Mouse (Mus musculus): ENCODE results near the gene Tent4b. TPM values are rescaled to one million over a fixed set of nuclear protein-coding genes. Genes with fewer than 3 reads are reported as not detected.

The Tent4b gene
- polyA plus RNA-seq, 1 experiment from 2014 or later = 3.6 TPM

GRCm38 (mm10) chr8:88266170-88266800, 67.3 kb downstream of the Tent4b start:
- Histone ChIP-seq H3K4me2 (replicated peaks; ENCODE audit: low read depth) (no peak overlapping the region), H3K4me3 (ENCODE audit: low read depth, low read length) (no peak overlapping the region), H3K4me1 (replicated peaks; ENCODE audit: control insufficient read depth, insufficient read depth) (no peaks in the 10 kb centered on the region; the same call in 1 of the 2 replicates), H3K9me3 (ENCODE audit: control insufficient read depth, low read length) (no peaks in the 10 kb centered on the region), H3K36me3 (ENCODE audit: control insufficient read depth, insufficient read depth, low read length) (no peaks in the 10 kb centered on the region), H3K27ac (replicated peaks) (no peak overlapping the region), H3K27me3 (ENCODE audit: control insufficient read depth, insufficient read depth, low read length) (no peaks in the 10 kb centered on the region), H3K9ac (ENCODE audit: low read length) (no peak overlapping the region)
- peak; percentile 79 for DNase-seq (ENCODE audit: low spot score)
- 46% methylated on average over 10 of the region's 10 CpGs for WGBS
- TF ChIP-seq CTCF (IDR thresholded peaks at IDR 0.05; ENCODE audit: low read depth) = peak; percentile 89
- no peak for TF ChIP-seq EP300 (optimal IDR thresholded peaks at IDR 0.05)
- ATAC-seq (ENCODE audit: low FRiP score, low TSS enrichment) = no peak

DNA sequence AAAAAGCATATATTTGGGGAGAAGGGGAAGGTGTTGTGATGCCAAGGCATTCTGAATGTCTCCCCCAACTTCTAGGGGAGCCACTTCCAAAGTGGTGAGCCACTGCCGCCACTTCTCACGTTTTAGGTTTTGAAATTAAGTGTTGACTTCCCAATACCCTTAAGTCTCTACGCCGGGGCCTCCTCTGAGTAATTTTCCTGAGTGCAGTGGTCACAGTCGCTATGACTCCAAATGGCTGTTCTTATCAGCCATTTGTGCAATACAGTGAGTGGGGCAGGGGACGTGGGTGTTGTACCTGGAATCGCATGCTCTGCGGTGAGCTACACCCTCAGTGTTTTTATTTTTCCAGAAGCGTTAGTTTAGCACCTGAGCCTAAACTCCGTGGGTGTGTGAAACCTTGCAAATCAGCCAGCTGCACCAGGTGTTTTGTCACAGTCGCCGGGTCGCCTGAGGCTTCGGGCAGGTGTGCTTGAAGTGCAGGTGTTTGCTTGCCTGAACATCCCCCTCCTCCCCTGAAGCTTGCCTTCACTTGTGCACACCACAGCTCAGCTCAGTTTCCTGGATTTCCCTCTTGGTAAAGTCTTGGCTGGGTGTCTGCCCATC, 67.9 kb downstream of the Tent4b start:
- DNase-seq (ENCODE audit: low spot score) = no peak
- H3K27ac ChIP-seq (replicated peaks) = no peak overlapping the region

DNA sequence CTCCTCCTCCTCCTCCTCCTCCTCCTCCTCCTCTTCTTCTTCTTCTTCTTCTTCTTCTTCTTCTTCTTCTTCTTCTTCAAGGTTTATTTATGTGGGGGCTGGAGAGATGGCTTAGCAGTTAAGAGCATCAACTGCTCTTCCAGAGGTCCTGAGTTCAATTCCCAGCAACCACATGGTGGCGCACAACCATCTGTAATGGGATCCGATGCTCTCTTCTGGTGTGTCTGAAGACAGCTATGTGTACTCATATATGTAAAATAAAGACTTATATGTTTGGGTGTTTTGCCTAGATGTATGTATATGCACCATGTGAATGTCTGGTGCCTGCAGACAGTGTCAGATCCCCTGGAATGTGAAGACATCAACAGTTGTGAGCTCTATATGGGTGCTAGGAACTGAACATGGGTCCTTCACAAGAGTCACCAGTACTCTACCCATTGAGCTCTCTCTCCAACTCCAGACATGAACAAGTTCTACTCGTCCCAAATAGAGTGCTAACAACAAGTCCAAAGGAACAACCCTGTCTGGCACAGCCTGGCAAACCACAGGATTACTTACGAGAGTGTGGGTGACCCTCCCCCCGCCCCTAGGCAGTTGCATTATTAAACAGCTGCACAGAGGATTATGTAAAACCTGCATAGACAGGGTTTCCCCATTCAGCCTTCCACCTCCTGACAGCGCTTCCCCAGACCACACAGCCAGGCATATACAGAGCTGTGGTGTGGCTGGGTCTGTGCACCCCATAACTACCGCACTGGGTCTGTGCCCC, 70.3 kb downstream of the Tent4b start:
- Histone ChIP-seq H3K4me2 (replicated peaks; ENCODE audit: low read depth) (no peak overlapping the region), H3K4me1 (replicated peaks; ENCODE audit: control insufficient read depth, insufficient read depth) (peaks cover 5% of the 10 kb centered on the region), H3K9me3 (ENCODE audit: control insufficient read depth, low read length) (no peaks in the 10 kb centered on the region), H3K27me3 (ENCODE audit: control insufficient read depth, insufficient read depth, low read length) (no peaks in the 10 kb centered on the region), H3K9ac (ENCODE audit: low read length) (no peak overlapping the region), H3K4me3 (ENCODE audit: low read depth, low read length) (no peak overlapping the region), H3K27ac (replicated peaks) (no peak overlapping the region), H3K36me3 (ENCODE audit: control insufficient read depth, insufficient read depth, low read length) (no peaks in the 10 kb centered on the region)
- 51% methylated on average over 7 of the region's 7 CpGs for WGBS
- ATAC-seq (ENCODE audit: low FRiP score, low TSS enrichment) (no peak), DNase-seq (ENCODE audit: low spot score) (no peak)
- TF ChIP-seq EP300 (optimal IDR thresholded peaks at IDR 0.05) = no peak
- peak; percentile 49; the same call in 1 of the 2 replicates for TF ChIP-seq CTCF (IDR thresholded peaks at IDR 0.05; ENCODE audit: low read depth)

More for the DNA sequence above, 67.9 kb downstream of the Tent4b start:
- no peaks in the 10 kb centered on the region; the same call in 1 of the 2 replicates for H3K4me1 ChIP-seq (replicated peaks; ENCODE audit: control insufficient read depth, insufficient read depth)
- H3K27me3 ChIP-seq (ENCODE audit: control insufficient read depth, insufficient read depth, low read length) = no peaks in the 10 kb centered on the region
- no peaks in the 10 kb centered on the region for H3K36me3 ChIP-seq (ENCODE audit: control insufficient read depth, insufficient read depth, low read length)
- no peak overlapping the region for H3K4me2 ChIP-seq (replicated peaks; ENCODE audit: low read depth)
- no peak for ATAC-seq (ENCODE audit: low FRiP score, low TSS enrichment)
- TF ChIP-seq EP300 (optimal IDR thresholded peaks at IDR 0.05) (no peak), CTCF (IDR thresholded peaks at IDR 0.05; ENCODE audit: low read depth) (no peak)
- H3K9me3 ChIP-seq (ENCODE audit: control insufficient read depth, low read length) = no peaks in the 10 kb centered on the region
- H3K4me3 ChIP-seq (ENCODE audit: low read depth, low read length) = no peak overlapping the region
- H3K9ac ChIP-seq (ENCODE audit: low read length) = no peak overlapping the region
- 79% methylated on average over 14 of the region's 14 CpGs for WGBS

DNA sequence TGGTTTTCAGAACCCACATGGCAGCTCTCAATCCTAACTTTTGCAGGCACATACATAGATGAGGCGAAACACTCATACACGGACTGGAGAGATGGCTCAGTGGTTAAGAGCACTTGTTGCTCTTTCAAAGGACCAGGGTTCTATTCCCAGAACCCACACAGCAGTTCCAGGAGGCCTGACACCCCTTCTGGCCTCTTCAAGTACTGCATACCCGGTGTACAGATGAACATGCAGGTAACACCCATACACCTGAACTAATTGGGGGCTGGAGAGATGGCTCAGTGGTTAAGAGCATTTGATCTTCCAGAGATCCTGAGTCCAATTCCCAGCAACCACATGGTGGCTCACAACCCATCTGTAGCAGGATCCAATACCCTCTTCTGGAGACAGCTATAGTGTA, 71.1 kb downstream of the Tent4b start:
- no peak overlapping the region for H3K27ac ChIP-seq (replicated peaks)
- DNase-seq (ENCODE audit: low spot score) = no peak
- no peak overlapping the region for H3K4me3 ChIP-seq (ENCODE audit: low read depth, low read length)
- no peaks in the 10 kb centered on the region for H3K27me3 ChIP-seq (ENCODE audit: control insufficient read depth, insufficient read depth, low read length)
- peaks cover 5% of the 10 kb centered on the region for H3K4me1 ChIP-seq (replicated peaks; ENCODE audit: control insufficient read depth, insufficient read depth)
- H3K9me3 ChIP-seq (ENCODE audit: control insufficient read depth, low read length) = no peaks in the 10 kb centered on the region
- no peak for ATAC-seq (ENCODE audit: low FRiP score, low TSS enrichment)
- no peaks in the 10 kb centered on the region for H3K36me3 ChIP-seq (ENCODE audit: control insufficient read depth, insufficient read depth, low read length)
- WGBS = 82% methylated on average over 3 of the region's 3 CpGs
- no peak overlapping the region for H3K9ac ChIP-seq (ENCODE audit: low read length)
- no peak for TF ChIP-seq EP300 (optimal IDR thresholded peaks at IDR 0.05)
- TF ChIP-seq CTCF (IDR thresholded peaks at IDR 0.05; ENCODE audit: low read depth) = peak; percentile 27
- H3K4me2 ChIP-seq (replicated peaks; ENCODE audit: low read depth) = no peak overlapping the region

- Histone ChIP-seq H3K36me3 (ENCODE audit: control insufficient read depth, insufficient read depth, low read length) (no peaks in the 10 kb centered on the region), H3K27ac (replicated peaks) (no peak within 1 kb of the TSS), H3K27me3 (ENCODE audit: control insufficient read depth, insufficient read depth, low read length) (no peaks in the 10 kb centered on the region), H3K4me1 (replicated peaks; ENCODE audit: control insufficient read depth, insufficient read depth) (peaks cover 5% of the 10 kb centered on the region), H3K9ac (ENCODE audit: low read length) (peak within 1 kb of the TSS; percentile 59), H3K9me3 (ENCODE audit: control insufficient read depth, low read length) (no peaks in the 10 kb centered on the region), H3K4me2 (replicated peaks; ENCODE audit: low read depth) (peak within 1 kb of the TSS; percentile 83), H3K4me3 (ENCODE audit: low read depth, low read length) (peak within 1 kb of the TSS; percentile 44)
- ATAC-seq (ENCODE audit: low FRiP score, low TSS enrichment) (peak; percentile 76), DNase-seq (ENCODE audit: low spot score) (peak; percentile 63)
- TF ChIP-seq CTCF (IDR thresholded peaks at IDR 0.05; ENCODE audit: low read depth) (peak; percentile 69), EP300 (optimal IDR thresholded peaks at IDR 0.05) (no peak)
- 4% methylated on average over 54 of the region's 64 CpGs for WGBS
Measured at GRCm38 (mm10) chr8:88272231-88273050, 73.4 kb downstream of the Tent4b start, which contains the start of gene Adcy7. Gene Adcy7, plus strand, starts transcription at chr8:88272403.

Data from stomach, postnatal 0 days (tissue).